Mouse (Mus musculus): ENCODE measurements around the gene Sirt2.

GRCm38 (mm10) chr7:28830981-28831380, 64.4 kb downstream of the Sirt2 start:
- no peak for TF ChIP-seq GATA1 (IDR thresholded peaks at IDR 0.05; ENCODE audit: borderline replicate concordance, low read length)
- TF ChIP-seq FLI1 (IDR thresholded peaks at IDR 0.05; ENCODE audit: low read length), result no peak

Data from megakaryocyte, embryonic 14.5 days (primary cell).